Mouse (Mus musculus) MEL (cell line): Measurements from ENCODE around the gene Cyb5d1.

Experiments used
- CTCF ChIP-seq, 3 experiments: IDR thresholded peaks in 2 of 3; conservative IDR thresholded peaks in 1 of 3; 2 replicates each; pipeline ENCODE4 v1.5.1; 2011 to 2012; ENCODE audit warnings: low read length in 3 of 3, low read depth in 2 of 3, mild to moderate bottlenecking in 2 of 3, improper control_type of control experiment in 1 of 3, inconsistent platforms in 1 of 3, mixed read lengths in 1 of 3, moderate library complexity in 1 of 3; ENCODE audit not compliant: control insufficient read depth in 1 of 3, insufficient read depth in 1 of 3, poor library complexity in 1 of 3, severe bottlenecking in 1 of 3
- EP300 ChIP-seq, 2 experiments: IDR thresholded peaks; 2 replicates each; pipeline ENCODE4 v1.6.1; 2011; ENCODE audit warnings: improper control_type of control experiment in 2 of 2, low read length in 2 of 2, low read depth in 1 of 2, mild to moderate bottlenecking in 1 of 2
- GATA1 ChIP-seq: IDR thresholded peaks from 2 replicates; pipeline ENCODE4 v1.6.1; 2011; ENCODE audit warnings: low read depth, low read length, improper control_type of control experiment
- HCFC1 ChIP-seq: IDR thresholded peaks from 2 replicates; pipeline ENCODE4 v1.6.1; 2012; ENCODE audit warnings: low read depth, mild to moderate bottlenecking, inconsistent platforms, low read length, improper control_type of control experiment, moderate library complexity
- MAX ChIP-seq: IDR thresholded peaks from 2 replicates; pipeline ENCODE4 v1.6.1; 2011; ENCODE audit warnings: low read length, improper control_type of control experiment
- POLR2A ChIP-seq, 2 experiments: IDR thresholded peaks; 2 replicates each; pipeline ENCODE4 v1.6.1; 2011 to 2012; ENCODE audit warnings: low read length in 2 of 2, mild to moderate bottlenecking in 2 of 2, control low read depth in 1 of 2, improper control_type of control experiment in 1 of 2, low read depth in 1 of 2, moderate library complexity in 1 of 2; ENCODE audit not compliant: control insufficient read depth in 1 of 2, insufficient read depth in 1 of 2, poor library complexity in 1 of 2
- TCF12 ChIP-seq: IDR thresholded peaks from 2 replicates; pipeline ENCODE4 v1.6.1; 2014; ENCODE audit warnings: low read depth, mild to moderate bottlenecking, inconsistent platforms, low read length, improper control_type of control experiment, moderate library complexity
- ZC3H11A ChIP-seq: IDR thresholded peaks from 2 replicates; pipeline ENCODE4 v1.6.1; 2012; ENCODE audit warnings: low read depth, mild to moderate bottlenecking, inconsistent platforms, low read length, improper control_type of control experiment
- ZNF384 ChIP-seq: IDR thresholded peaks from 2 replicates; pipeline ENCODE4 v1.6.1; 2012; ENCODE audit warnings: low read depth, mild to moderate bottlenecking, inconsistent platforms, low read length, improper control_type of control experiment

- no peak for TF ChIP-seq ZC3H11A
- TF ChIP-seq CTCF (IDR thresholded peaks at IDR 0.05 in 2 of 3, conservative IDR thresholded peaks at IDR 0.05 in 1 of 3; ENCODE audit: control insufficient read depth in 1 of 3, insufficient read depth in 1 of 3, low read depth in 2 of 3, low read length in 3 of 3, poor library complexity in 1 of 3, severe bottlenecking in 1 of 3) = no peak
- TF ChIP-seq ZNF384 = no peak
- no peak for TF ChIP-seq GATA1
- TF ChIP-seq POLR2A (IDR thresholded peaks at IDR 0.05; ENCODE audit: control insufficient read depth in 1 of 2, insufficient read depth in 1 of 2, low read depth in 1 of 2, low read length in 2 of 2, poor library complexity in 1 of 2) = peak in 1 of 2 experiments; percentile 83; a peak in 2 of 4 replicates
- TF ChIP-seq EP300 (IDR thresholded peaks at IDR 0.05; ENCODE audit: low read depth in 1 of 2, low read length in 2 of 2) = no peak
- TF ChIP-seq TCF12 = no peak; the same call in 1 of the 2 replicates
- TF ChIP-seq MAX = no peak
- no peak for TF ChIP-seq HCFC1
Observed at GRCm38 (mm10) chr11:69408541-69409377, 13.3 kb upstream of the Cyb5d1 start.
